Comparison of ENCODE assay signal across 10 mouse cellular contexts in the genomic region with DNA sequence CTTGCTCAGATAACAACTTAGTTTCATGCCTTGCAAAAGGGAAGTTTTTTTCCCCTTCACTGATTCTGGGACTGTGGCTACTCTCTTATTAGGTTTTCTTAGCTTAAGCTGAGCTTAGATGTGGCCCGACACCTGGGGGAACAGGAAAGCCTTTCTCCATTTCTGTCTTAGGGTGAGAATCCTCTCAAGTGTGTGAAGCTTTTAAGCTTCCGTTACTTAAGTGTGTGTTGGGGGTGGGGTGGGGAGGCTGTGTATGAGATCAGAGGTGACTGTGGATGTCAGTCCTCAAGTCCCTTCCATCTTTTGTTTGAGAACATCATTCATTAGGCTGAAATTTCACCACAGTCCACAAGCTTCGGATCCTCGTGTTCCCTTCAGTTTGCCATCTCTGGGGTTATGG.
DNase-seq lines count a peak whose midpoint lies in the region; ATAC-seq lines count a peak whose summit lies in the region.
"Had no signal": no experiment of that assay in that cellular context is flagged by ENCODE, and none has a peak within 500 bp of the region (broad histone marks: within the 10 kb centered on the region; RNA-seq: fewer than 3 reads in every experiment).

No protein-coding gene starts in this region.

- peak; percentile 7 for DNase-seq in lung, postnatal 25 days (ENCODE audit: low spot score)
- DNase-seq in lung, postnatal 4 days, result no peak
- peak; percentile 20 for DNase-seq in induced T-regulatory cell, adult 2 months (ENCODE audit: low read depth)
- peak; percentile 85 for DNase-seq in thymus, postnatal 14 days
- no peak for DNase-seq in adrenal gland, adult 8-10 months
- no peak for DNase-seq in cerebellum, adult 11 months
- DNase-seq: cerebellum, adult 9-10 months; kidney, postnatal 10 days had no signal

- peak; percentile 62 for ATAC-seq in CD4-positive, CD25-positive, alpha-beta regulatory T cell, adult 4 months
- ATAC-seq: inflammation-experienced regulatory T-cells, adult 6 months had no signal

Comparison
In these comparisons a context has a peak if more than half of its experiments do, and no peak if none do; other contexts are left out.
1. DNase-seq: peak in lung, postnatal 25 days (single experiment), induced T-regulatory cell, adult 2 months (single experiment) and thymus, postnatal 14 days (single experiment); none in lung, postnatal 4 days (0 of 2), adrenal gland, adult 8-10 months (single experiment) and cerebellum, adult 11 months (single experiment).